Mouse (Mus musculus) cortical plate, adult 2 months (tissue): ENCODE results near the gene Zfp800.

Experiments used
- CTCF ChIP-seq: fragments of 200-500 bp; IDR thresholded peaks from 2 replicates; pipeline ENCODE4 v1.5.1; 2011; ENCODE audit warnings: mild to moderate bottlenecking, control low read depth, low read length; ENCODE audit not compliant: insufficient read depth; ENCODE audit errors: extremely low read depth
- POLR2A ChIP-seq: fragments of 200-500 bp; IDR thresholded peaks from 2 replicates; pipeline ENCODE4 v1.6.1; 2011; ENCODE audit warnings: mild to moderate bottlenecking, low read length, control low read depth; ENCODE audit not compliant: insufficient read depth; ENCODE audit errors: extremely low read depth

- no peak for TF ChIP-seq CTCF
- no peak for TF ChIP-seq POLR2A
These were observed 30.5 kb upstream of the Zfp800 start, which contains the start of gene Gcc1 for GRCm38 (mm10) chr6:28428290-28428689.
